Mouse (Mus musculus) cerebellum, adult 18-20 months (tissue): ENCODE data around the gene Qrich1.

Experiments
- DNase-seq, 2 experiments: peaks; one replicate each; pipeline ENCODE4 v3.0.0; 2021

Gene Qrich1

GRCm38 (mm10) chr9:108493246-108493645 lies 23.4 kb upstream of the Qrich1 start:
- DNase-seq = no peak

GRCm38 (mm10) chr9:108494146-108494825 lies 22.3 kb upstream of the Qrich1 start:
- no peak for DNase-seq

GRCm38 (mm10) chr9:108494905-108495304 lies 21.7 kb upstream of the Qrich1 start:
- no peak for DNase-seq

- DNase-seq = no peak
These were observed 17.4 kb upstream of the Qrich1 start for GRCm38 (mm10) chr9:108499231-108499630.

GRCm38 (mm10) chr9:108499943-108500342 lies 16.7 kb upstream of the Qrich1 start:
- DNase-seq = no peak

GRCm38 (mm10) chr9:108506901-108507300 lies 9.7 kb upstream of the Qrich1 start:
- no peak for DNase-seq

- peak; percentile 94 to 96 for DNase-seq
These were observed 8.8 kb upstream of the Qrich1 start, which contains the start of gene Qars for GRCm38 (mm10) chr9:108507619-108508434. Qars (plus strand) TSS chr9:108507706.

- no peak for DNase-seq
These were observed 7.8 kb upstream of the Qrich1 start for GRCm38 (mm10) chr9:108508776-108509175.

- DNase-seq = peak; percentile 81 to 88
These were observed 786 bp downstream of the Qrich1 start for GRCm38 (mm10) chr9:108517253-108517930.

GRCm38 (mm10) chr9:108517931-108518332 lies 1.3 kb downstream of the Qrich1 start:
- no peak for DNase-seq

- DNase-seq = no peak
These were observed 5.0 kb downstream of the Qrich1 start for GRCm38 (mm10) chr9:108521604-108522003.

- no peak for DNase-seq
These were observed 6.7 kb downstream of the Qrich1 start for GRCm38 (mm10) chr9:108523341-108523740.

- DNase-seq = no peak
These were observed 8.8 kb downstream of the Qrich1 start for GRCm38 (mm10) chr9:108525400-108525799.

GRCm38 (mm10) chr9:108530954-108531353 lies 14.3 kb downstream of the Qrich1 start:
- DNase-seq = no peak

- no peak for DNase-seq
These were observed 14.9 kb downstream of the Qrich1 start for GRCm38 (mm10) chr9:108531496-108531895.

- no peak for DNase-seq
These were observed 24.2 kb downstream of the Qrich1 start for GRCm38 (mm10) chr9:108540846-108541245.

- DNase-seq = no peak
These were observed 29.4 kb downstream of the Qrich1 start for GRCm38 (mm10) chr9:108545986-108546385.

GRCm38 (mm10) chr9:108546875-108547274 lies 30.3 kb downstream of the Qrich1 start:
- no peak for DNase-seq

- DNase-seq = no peak
These were observed 42.6 kb downstream of the Qrich1 start for GRCm38 (mm10) chr9:108559169-108559568.

- DNase-seq = peak; percentile 89 to 91
These were observed 43.7 kb downstream of the Qrich1 start, which contains the start of gene Impdh2 for GRCm38 (mm10) chr9:108560227-108560841. Impdh2 (plus strand) TSS chr9:108560286.

- DNase-seq = no peak
These were observed 47.1 kb downstream of the Qrich1 start for GRCm38 (mm10) chr9:108563671-108564070.

- DNase-seq = no peak
These were observed 47.5 kb downstream of the Qrich1 start for GRCm38 (mm10) chr9:108564131-108564530.
